Mouse (Mus musculus) hindbrain, embryonic 13.5 days (tissue): ENCODE data around the gene Dusp6. TPM values are rescaled to one million over a fixed set of nuclear protein-coding genes. Genes with fewer than 3 reads are reported as not detected.

Experiments
- ATAC-seq: fragments of 200-750 bp; cut with Nextera tagmentation; 2 replicates; pipeline ENCODE4 v1.8.0; 2017; ENCODE audit warnings: moderate TSS enrichment; ENCODE audit not compliant: low FRiP score
- H3K27ac ChIP-seq: fragments of 300-500 bp; sonication (generic); 2 replicates; pipeline ENCODE4 v1.5.1; 2015; ENCODE audit warnings: inconsistent platforms, mild to moderate bottlenecking, moderate library complexity
- H3K27me3 ChIP-seq: fragments of 300-500 bp; sonication (generic); 2 replicates; pipeline ENCODE4 v1.6.1; 2015; ENCODE audit warnings: mild to moderate bottlenecking, inconsistent platforms
- H3K36me3 ChIP-seq: fragments of 300-500 bp; sonication (generic); 2 replicates; pipeline ENCODE4 v1.6.1; 2015; ENCODE audit warnings: mild to moderate bottlenecking, inconsistent platforms
- H3K4me1 ChIP-seq: fragments of 300-500 bp; sonication (generic); replicated peaks from 2 replicates; pipeline ENCODE4 v1.6.1; 2015; ENCODE audit warnings: inconsistent platforms
- H3K4me2 ChIP-seq: fragments of 300-500 bp; sonication (generic); 2 replicates; pipeline ENCODE4 v1.6.1; 2015; ENCODE audit warnings: inconsistent platforms, mild to moderate bottlenecking, moderate library complexity
- H3K4me3 ChIP-seq: fragments of 300-500 bp; sonication (generic); 2 replicates; pipeline ENCODE4 v1.5.1; 2015; ENCODE audit warnings: mild to moderate bottlenecking, inconsistent platforms
- H3K9ac ChIP-seq: fragments of 300-500 bp; sonication (generic); 2 replicates; pipeline ENCODE4 v1.6.1; 2015; ENCODE audit warnings: mild to moderate bottlenecking, inconsistent platforms
- H3K9me3 ChIP-seq: fragments of 300-500 bp; sonication (generic); 2 replicates; pipeline ENCODE4 v1.6.1; 2016; ENCODE audit warnings: inconsistent platforms
- WGBS: fragments of 180-500 bp; shearing (Covaris S2); methylation state at CpG from one replicate; pipeline ENCODE4 v1.1.7; 2015; 5-methylcytosine and 5-hydroxymethylcytosine counted together
- polyA plus RNA-seq: library from polyadenylated mRNA; unstranded; fragments of >200 nt; fragmentation: Nextera tagmentation; extraction: Ambion mirVana; gene quantifications from 2 replicates; pipeline ENCODE4 v1.2.1, GENCODE M21; 2015

Gene Dusp6
- polyA plus RNA-seq, 1 experiment from 2014 or later = 27.2 TPM

DNA sequence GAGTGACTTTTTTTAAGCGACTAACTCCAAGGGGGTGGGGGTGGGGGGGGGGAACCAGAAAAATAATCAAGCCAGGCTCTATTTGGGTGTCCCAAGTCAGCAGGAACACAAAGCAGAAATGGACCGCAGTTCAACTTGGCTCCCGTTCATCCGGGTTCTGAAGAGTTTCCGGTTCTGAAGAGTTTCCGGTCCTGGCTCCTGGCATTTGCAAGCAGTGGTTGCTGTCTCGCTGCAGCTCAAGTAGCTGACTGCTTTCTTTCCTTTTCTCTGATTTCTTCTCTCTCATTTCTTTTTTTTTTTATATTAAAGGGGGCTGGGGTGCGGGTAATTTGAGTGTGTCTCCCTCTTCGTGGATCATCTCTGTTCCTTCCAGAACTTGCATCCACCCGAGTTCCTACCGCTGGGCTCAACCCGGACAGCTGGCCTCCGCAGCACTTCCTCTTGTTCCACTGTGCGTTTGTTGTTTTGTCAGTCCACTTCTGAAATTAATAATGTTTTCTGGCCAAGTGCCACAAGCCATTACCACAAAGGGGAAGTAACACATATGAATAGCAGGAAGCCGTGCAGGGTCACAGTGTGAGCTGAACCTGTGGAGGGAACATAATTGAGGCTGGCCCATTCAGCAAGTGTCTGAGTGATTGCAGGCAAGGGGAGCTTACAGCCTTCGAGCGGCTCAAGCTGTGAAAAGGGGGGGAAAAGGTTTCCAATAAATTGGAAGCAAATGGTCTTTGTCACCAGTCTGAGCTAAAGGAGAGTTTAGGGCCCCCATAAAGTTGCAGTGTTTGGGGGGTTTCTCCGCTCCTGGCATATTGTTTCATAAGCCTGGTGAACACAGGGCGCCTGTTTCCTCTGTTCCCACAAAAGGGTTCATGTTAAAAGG lies 5.6 kb downstream of the Dusp6 start:
- Histone ChIP-seq H3K4me2 (peak overlapping the region; percentile 17; the same call in 1 of the 2 replicates), H3K9ac (no peak overlapping the region; the same call in 1 of the 2 replicates), H3K4me1 (peaks cover 39% of the 10 kb centered on the region), H3K9me3 (no peaks in the 10 kb centered on the region), H3K36me3 (peaks cover 5% of the 10 kb centered on the region), H3K4me3 (no peak overlapping the region), H3K27ac (peak overlapping the region; percentile 49), H3K27me3 (peaks cover 37% of the 10 kb centered on the region)
- ATAC-seq = 0 out of 2 replicates have a peak, but pooled peaks have one; percentile 36
- 25% methylated on average over 19 of the region's 19 CpGs for WGBS

DNA sequence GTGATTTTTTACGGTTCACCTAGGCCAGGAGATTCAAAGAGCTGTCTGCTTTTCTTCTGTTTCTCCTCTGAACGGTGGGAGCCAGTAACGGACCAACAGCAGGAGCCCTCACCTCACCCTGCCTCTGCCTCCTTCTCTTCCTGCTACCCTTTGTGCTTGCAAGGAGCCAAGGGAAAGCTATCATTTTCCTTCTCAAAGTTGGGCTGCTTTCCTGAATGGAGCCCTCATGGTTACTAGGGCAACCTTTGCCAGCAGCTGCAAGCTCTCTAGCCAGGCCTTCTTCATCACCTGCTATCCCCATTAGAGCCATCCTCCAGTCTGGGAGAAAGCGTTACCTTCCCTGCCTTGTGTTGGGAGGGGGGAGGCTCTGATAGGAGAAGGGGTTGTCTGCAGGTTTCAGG lies 6.3 kb downstream of the Dusp6 start:
- WGBS = 4% methylated on average over 4 of the region's 4 CpGs
- peaks cover 32% of the 10 kb centered on the region for H3K4me1 ChIP-seq
- H3K9ac ChIP-seq = no peak overlapping the region
- peak overlapping the region; percentile 49 for H3K27ac ChIP-seq
- peaks cover 5% of the 10 kb centered on the region for H3K36me3 ChIP-seq
- no peaks in the 10 kb centered on the region for H3K9me3 ChIP-seq
- H3K4me2 ChIP-seq = 0 out of 2 replicates have a peak overlapping the region, but pooled peaks have one; percentile 17
- ATAC-seq = peak; percentile 29; the same call in 1 of the 2 replicates
- H3K27me3 ChIP-seq = peaks cover 37% of the 10 kb centered on the region
- no peak overlapping the region for H3K4me3 ChIP-seq

DNA sequence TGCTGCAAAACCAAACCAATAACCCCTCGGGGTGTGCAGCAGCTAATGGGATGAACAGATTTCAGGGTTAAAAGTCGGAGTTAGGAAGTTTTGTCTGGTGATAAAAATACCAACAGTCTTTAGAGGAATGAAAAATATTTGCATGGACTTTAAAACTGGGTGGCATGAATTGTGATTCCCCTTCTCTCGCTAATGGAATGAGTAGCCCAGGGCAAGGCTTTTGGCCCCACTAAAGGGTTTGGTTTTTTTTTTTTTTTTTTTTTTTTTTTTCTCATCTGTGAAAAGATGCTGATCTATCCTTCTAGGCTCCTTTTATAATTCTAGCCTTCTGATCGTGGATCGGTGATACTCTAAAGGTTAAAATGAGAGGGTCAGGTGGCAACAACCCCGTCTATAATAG lies 6.7 kb downstream of the Dusp6 start:
- Histone ChIP-seq H3K4me1 (peaks cover 28% of the 10 kb centered on the region), H3K27ac (peak overlapping the region; percentile 49), H3K4me2 (no peak overlapping the region), H3K9me3 (no peaks in the 10 kb centered on the region), H3K36me3 (peaks cover 5% of the 10 kb centered on the region), H3K9ac (no peak overlapping the region), H3K27me3 (peaks cover 35% of the 10 kb centered on the region), H3K4me3 (no peak overlapping the region)
- ATAC-seq = no peak
- WGBS = 56% methylated on average over 6 of the region's 6 CpGs

- Histone ChIP-seq H3K4me1 (peaks cover 23% of the 10 kb centered on the region), H3K4me3 (no peak overlapping the region), H3K9ac (no peak overlapping the region), H3K9me3 (no peaks in the 10 kb centered on the region), H3K4me2 (no peak overlapping the region), H3K27ac (no peak overlapping the region), H3K36me3 (peaks cover 5% of the 10 kb centered on the region), H3K27me3 (peaks cover 31% of the 10 kb centered on the region)
- ATAC-seq = no peak
- WGBS = 56% methylated on average over 10 of the region's 10 CpGs
Measured at GRCm38 (mm10) chr10:99270406-99270805, 7.4 kb downstream of the Dusp6 start.

DNA sequence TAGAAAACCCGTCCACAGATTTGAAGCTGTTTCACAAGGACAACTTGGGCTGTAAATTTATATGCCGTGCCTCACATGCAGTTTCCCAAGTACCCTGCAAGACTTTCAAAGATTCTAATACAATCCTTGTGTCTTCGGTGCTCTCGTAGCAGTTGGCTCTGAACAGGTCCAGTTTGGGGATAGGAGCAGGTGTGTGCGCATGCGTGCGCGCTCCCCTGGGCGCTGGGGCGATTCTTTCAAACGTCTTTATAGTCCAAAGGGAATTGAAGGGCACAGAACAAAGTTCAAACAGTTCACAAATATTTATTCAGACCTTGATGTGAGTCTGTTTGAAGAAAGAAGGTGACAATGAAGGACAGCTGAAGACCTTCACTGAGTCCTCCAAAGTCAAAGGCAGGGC lies 8.0 kb downstream of the Dusp6 start:
- peaks cover 5% of the 10 kb centered on the region for H3K36me3 ChIP-seq
- no peak overlapping the region for H3K27ac ChIP-seq
- WGBS = 79% methylated on average over 11 of the region's 11 CpGs
- peaks cover 26% of the 10 kb centered on the region for H3K27me3 ChIP-seq
- H3K9ac ChIP-seq = no peak overlapping the region
- H3K4me2 ChIP-seq = no peak overlapping the region
- no peak for ATAC-seq
- H3K4me3 ChIP-seq = no peak overlapping the region
- H3K9me3 ChIP-seq = no peaks in the 10 kb centered on the region
- peaks cover 17% of the 10 kb centered on the region for H3K4me1 ChIP-seq

DNA sequence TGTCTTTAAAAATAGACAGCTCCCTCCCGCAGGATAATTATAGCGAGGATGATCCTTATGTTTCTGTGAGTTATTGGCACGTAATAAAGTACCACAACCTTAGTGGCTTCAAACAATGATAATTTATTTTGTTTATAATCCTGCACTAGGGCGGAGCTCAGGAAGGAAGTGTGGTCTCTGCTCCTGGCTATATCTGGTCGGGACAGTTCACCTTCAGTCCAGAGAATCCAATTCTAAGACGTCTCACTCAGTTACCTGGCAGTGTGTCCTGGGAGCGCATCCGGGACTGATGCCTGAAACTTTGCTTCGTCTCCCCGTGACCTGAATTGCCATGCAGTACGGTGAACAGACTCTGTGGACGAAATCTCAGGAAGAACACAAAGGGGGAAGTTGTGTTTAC lies 10.0 kb downstream of the Dusp6 start:
- Histone ChIP-seq H3K27me3 (peaks cover 12% of the 10 kb centered on the region), H3K27ac (no peak overlapping the region), H3K9me3 (no peaks in the 10 kb centered on the region), H3K9ac (no peak overlapping the region), H3K4me3 (no peak overlapping the region), H3K4me2 (no peak overlapping the region), H3K36me3 (no peaks in the 10 kb centered on the region), H3K4me1 (peaks cover 12% of the 10 kb centered on the region)
- no peak for ATAC-seq
- WGBS = 91% methylated on average over 12 of the region's 12 CpGs

DNA sequence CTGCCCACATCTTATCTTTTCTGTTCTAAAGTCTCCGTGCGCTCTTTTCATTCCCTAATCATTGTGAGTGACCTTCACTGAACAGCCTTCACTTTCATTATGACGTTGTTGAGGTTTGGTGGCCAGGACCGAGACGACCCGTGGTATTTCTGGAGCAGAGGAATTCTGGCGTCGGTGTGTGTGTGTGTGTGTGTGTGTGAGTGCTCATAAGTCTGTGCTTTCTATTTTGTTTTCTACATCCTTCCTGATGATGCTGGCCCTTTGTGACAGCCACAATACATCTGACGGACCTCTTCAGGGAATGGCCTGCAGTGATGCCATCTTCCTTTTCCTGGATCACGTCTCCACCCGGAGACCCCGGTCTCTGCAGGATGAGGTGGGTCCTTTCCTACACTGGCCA lies 11.6 kb downstream of the Dusp6 start:
- H3K36me3 ChIP-seq = no peaks in the 10 kb centered on the region
- WGBS = 89% methylated on average over 12 of the region's 12 CpGs
- no peak overlapping the region for H3K27ac ChIP-seq
- H3K4me2 ChIP-seq = no peak overlapping the region
- no peak for ATAC-seq
- no peaks in the 10 kb centered on the region for H3K9me3 ChIP-seq
- H3K4me1 ChIP-seq = no peaks in the 10 kb centered on the region; the same call in 1 of the 2 replicates
- H3K27me3 ChIP-seq = 0 out of 2 replicates have a peak, but pooled peaks cover 8% of the 10 kb centered on the region
- H3K9ac ChIP-seq = no peak overlapping the region
- H3K4me3 ChIP-seq = no peak overlapping the region

DNA sequence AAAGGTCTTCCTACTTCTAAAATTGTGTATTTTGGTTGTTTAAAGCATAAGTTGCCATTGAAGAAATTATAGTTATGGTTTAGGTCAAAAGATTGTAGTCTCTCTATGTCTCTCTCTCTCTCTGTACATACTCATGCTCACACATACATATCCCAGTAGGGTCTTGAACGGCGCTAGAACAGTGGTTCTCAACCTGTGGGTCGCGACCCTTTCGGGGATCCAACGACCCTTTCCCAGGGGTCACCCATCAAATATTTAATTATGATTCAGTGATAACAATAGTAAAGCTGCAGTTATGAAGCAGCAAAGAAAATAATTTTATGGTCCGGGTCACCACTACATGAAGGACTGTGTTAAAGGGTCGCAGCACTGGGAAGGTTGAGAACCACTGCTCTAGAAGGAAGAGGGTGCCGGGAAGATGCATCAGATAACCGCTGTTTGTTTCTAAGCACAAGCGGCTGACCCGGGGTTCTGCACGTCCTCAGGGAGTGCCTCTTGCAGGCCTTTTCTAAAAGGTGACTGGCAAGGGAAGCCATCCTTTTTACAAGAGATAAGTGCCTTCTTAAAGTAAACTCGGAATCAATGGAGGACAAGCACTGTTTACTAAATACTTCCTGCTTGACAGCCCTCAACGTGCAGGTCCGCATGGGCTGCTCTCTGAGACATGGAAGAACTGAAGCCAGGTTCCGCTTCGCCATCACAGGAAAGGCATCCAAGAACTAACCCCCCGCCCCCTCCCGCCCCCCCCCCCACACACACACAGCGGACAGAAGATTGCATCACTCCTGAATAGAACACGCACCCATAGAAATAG lies 16.2 kb downstream of the Dusp6 start:
- Histone ChIP-seq H3K9me3 (no peaks in the 10 kb centered on the region), H3K4me2 (no peak overlapping the region), H3K4me3 (no peak overlapping the region), H3K27ac (no peak overlapping the region), H3K9ac (no peak overlapping the region), H3K36me3 (no peaks in the 10 kb centered on the region), H3K4me1 (no peaks in the 10 kb centered on the region), H3K27me3 (peaks cover 3% of the 10 kb centered on the region; the same call in 1 of the 2 replicates)
- no peak for ATAC-seq
- 80% methylated on average over 22 of the region's 22 CpGs for WGBS

DNA sequence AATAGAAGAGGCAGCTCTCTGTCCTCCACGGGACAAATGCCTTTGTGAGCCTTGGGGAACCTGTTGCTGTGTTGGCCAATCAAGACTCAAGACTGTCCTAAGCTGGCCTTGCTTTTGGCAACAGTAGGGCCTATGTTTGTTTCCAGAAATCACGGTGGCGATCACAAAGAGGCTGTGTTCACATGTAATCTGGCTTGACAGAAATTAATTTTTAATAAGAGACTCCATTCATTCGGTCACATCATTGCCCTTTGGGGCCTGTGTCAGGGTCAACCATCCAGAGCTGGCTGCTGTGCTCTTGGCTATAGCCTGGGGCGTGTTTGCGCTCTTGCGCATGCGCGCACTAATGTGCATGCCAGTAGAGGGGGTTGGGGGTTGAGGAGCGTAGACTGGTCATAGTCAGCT lies 21.0 kb downstream of the Dusp6 start:
- no peak for ATAC-seq
- Histone ChIP-seq H3K27ac (no peak overlapping the region), H3K4me3 (no peak overlapping the region), H3K4me1 (0 out of 2 replicates have a peak, but pooled peaks cover 5% of the 10 kb centered on the region), H3K9ac (no peak overlapping the region), H3K36me3 (no peaks in the 10 kb centered on the region), H3K4me2 (no peak overlapping the region), H3K9me3 (no peaks in the 10 kb centered on the region), H3K27me3 (peaks cover 9% of the 10 kb centered on the region; the same call in 1 of the 2 replicates)
- 84% methylated on average over 10 of the region's 10 CpGs for WGBS

- Histone ChIP-seq H3K9me3 (no peaks in the 10 kb centered on the region), H3K36me3 (no peaks in the 10 kb centered on the region), H3K4me2 (no peak overlapping the region), H3K4me3 (no peak overlapping the region), H3K9ac (no peak overlapping the region), H3K4me1 (0 out of 2 replicates have a peak, but pooled peaks cover 5% of the 10 kb centered on the region), H3K27ac (no peak overlapping the region), H3K27me3 (peaks cover 9% of the 10 kb centered on the region; the same call in 1 of the 2 replicates)
- ATAC-seq = no peak
- WGBS = 75% methylated on average over 9 of the region's 9 CpGs
Measured at GRCm38 (mm10) chr10:99284918-99285317, 21.9 kb downstream of the Dusp6 start.

GRCm38 (mm10) chr10:99285759-99286158 lies 22.7 kb downstream of the Dusp6 start:
- peaks cover 9% of the 10 kb centered on the region; the same call in 1 of the 2 replicates for H3K27me3 ChIP-seq
- H3K27ac ChIP-seq = no peak overlapping the region
- no peak for ATAC-seq
- H3K4me1 ChIP-seq = 0 out of 2 replicates have a peak, but pooled peaks cover 5% of the 10 kb centered on the region
- no peak overlapping the region for H3K4me2 ChIP-seq
- H3K9ac ChIP-seq = no peak overlapping the region
- H3K36me3 ChIP-seq = no peaks in the 10 kb centered on the region
- no peak overlapping the region for H3K4me3 ChIP-seq
- WGBS = 15% methylated on average over 8 of the region's 8 CpGs
- H3K9me3 ChIP-seq = no peaks in the 10 kb centered on the region

- no peak overlapping the region for H3K4me2 ChIP-seq
- H3K27me3 ChIP-seq = peaks cover 9% of the 10 kb centered on the region; the same call in 1 of the 2 replicates
- ATAC-seq = no peak
- H3K27ac ChIP-seq = no peak overlapping the region
- no peak overlapping the region for H3K9ac ChIP-seq
- no peaks in the 10 kb centered on the region for H3K36me3 ChIP-seq
- H3K4me1 ChIP-seq = 0 out of 2 replicates have a peak, but pooled peaks cover 5% of the 10 kb centered on the region
- no peaks in the 10 kb centered on the region for H3K9me3 ChIP-seq
- WGBS = 61% methylated on average over 7 of the region's 7 CpGs
- H3K4me3 ChIP-seq = no peak overlapping the region
Measured at GRCm38 (mm10) chr10:99286213-99286612, 23.2 kb downstream of the Dusp6 start.
